Mouse (Mus musculus) myocyte (in vitro differentiated cells): ENCODE measurements around the gene Pnmt.

ENCODE experiments used
- MYOG ChIP-seq, 3 experiments: IDR thresholded peaks; one replicate each; pipeline ENCODE4 v1.6.1; 2011; ENCODE audit warnings: control low read depth in 2 of 3, low read depth in 2 of 3, mild to moderate bottlenecking in 2 of 3; ENCODE audit not compliant: insufficient read length in 2 of 3, control insufficient read depth in 1 of 3, insufficient read depth in 1 of 3
- POLR2A ChIP-seq: IDR thresholded peaks from one replicate; pipeline ENCODE4 v1.6.1; 2011; ENCODE audit warnings: low read depth, mild to moderate bottlenecking, control low read depth, moderate library complexity; ENCODE audit not compliant: insufficient read length
- TCF12 ChIP-seq: IDR thresholded peaks from one replicate; pipeline ENCODE4 v1.6.1; 2011; ENCODE audit warnings: mild to moderate bottlenecking, control low read depth; ENCODE audit not compliant: poor library complexity, insufficient read depth, severe bottlenecking
- TCF3 ChIP-seq: IDR thresholded peaks from one replicate; pipeline ENCODE4 v1.6.1; 2011; ENCODE audit warnings: low read depth, control low read depth; ENCODE audit not compliant: insufficient read length

- TF ChIP-seq TCF12: no peak
- no peak for TF ChIP-seq MYOG (IDR thresholded peaks at IDR 0.05; ENCODE audit: control insufficient read depth in 1 of 3, insufficient read depth in 1 of 3, insufficient read length in 2 of 3, low read depth in 2 of 3)
- TF ChIP-seq POLR2A: no peak
- TF ChIP-seq TCF3: no peak
These were observed 26.6 kb downstream of the Pnmt start for GRCm38 (mm10) chr11:98412797-98413301.
